In genomic region chr10:45871028-45871427, GRCm38 (mm10) we compare ENCODE assay signal across 18 mouse cellular contexts.
A peak's percentile ranks its signal among the peaks of the same experiment; 100 is the strongest.
DNase-seq lines count a peak whose midpoint lies in the region; ATAC-seq and TF ChIP-seq lines count a peak whose summit lies in the region.
"Had no signal": no experiment of that assay in that cellular context is flagged by ENCODE, and none has a peak within 500 bp of the region (broad histone marks: within the 10 kb centered on the region; RNA-seq: fewer than 3 reads in every experiment).

No protein-coding gene starts in this region.

- 81% methylated on average over 4 of the region's 4 CpGs for WGBS in kidney, embryonic 16.5 days
- 8% methylated on average over 4 of the region's 4 CpGs for WGBS in cerebellum, adult 2 months

- no peak overlapping the region for H3K9ac ChIP-seq in kidney, embryonic 16.5 days (replicated peaks; ENCODE audit: low read length)
- H3K9ac ChIP-seq: forebrain, postnatal 0 days; hindbrain, embryonic 12.5 days; liver, embryonic 14.5 days; neural tube, embryonic 12.5 days had no signal

- intact Hi-C loops in left cerebral cortex, postnatal 14 days (cut with DNase I) = no loop called here

- DNase-seq in kidney, adult 11 months = no peak
- DNase-seq in cerebellum, adult 2 months = peak; percentile 64 to 84
- DNase-seq in cerebellum, postnatal 36 days = peak; percentile 55 to 64
- DNase-seq in left cerebral cortex, postnatal 14 days (ENCODE audit: low spot score in 2 of 2) = no peak
- DNase-seq in layer of hippocampus, adult 11-12 months (ENCODE audit: low spot score) = no peak
- DNase-seq: adrenal gland, postnatal 14 days; forebrain, postnatal 0 days; gastrocnemius, postnatal 36 days; kidney, postnatal 25 days; layer of hippocampus, postnatal 36 days; lung, postnatal 10 days had no signal

- no peaks in the 10 kb centered on the region for H3K27me3 ChIP-seq in kidney, embryonic 16.5 days (ENCODE audit: insufficient read depth, low read length)
- H3K27me3 ChIP-seq in cerebellum, adult 2 months (ENCODE audit: control insufficient read depth, insufficient read depth, low read length) = no peaks in the 10 kb centered on the region
- H3K27me3 ChIP-seq: hindbrain, embryonic 12.5 days; neural tube, embryonic 12.5 days had no signal

- H3K36me3 ChIP-seq in kidney, embryonic 16.5 days (ENCODE audit: insufficient read depth, low read length) = no peaks in the 10 kb centered on the region
- H3K36me3 ChIP-seq: embryonic facial prominence, embryonic 10.5 days; hindbrain, embryonic 12.5 days; neural tube, embryonic 12.5 days had no signal

- no peak for TF ChIP-seq CTCF in cerebellum, adult 2 months (IDR thresholded peaks at IDR 0.05; ENCODE audit: borderline replicate concordance, insufficient read depth, low read depth, low read length)

- no peak for TF ChIP-seq POLR2A in cerebellum, adult 2 months (IDR thresholded peaks at IDR 0.05; ENCODE audit: borderline replicate concordance, insufficient read depth, low read length)

- no peak for ATAC-seq in kidney, embryonic 16.5 days (ENCODE audit: low FRiP score, low TSS enrichment)
- ATAC-seq in erythroblast, adult 5-6 weeks (replicated peaks; ENCODE audit: low FRiP score, poor library complexity, severe bottlenecking) = no peak
- ATAC-seq: forebrain, postnatal 0 days; intestine, postnatal 0 days had no signal

- 0 out of 2 replicates have a peak, but pooled peaks cover 3% of the 10 kb centered on the region for H3K4me1 ChIP-seq in kidney, embryonic 16.5 days (ENCODE audit: insufficient read depth, low read length)
- peaks cover 10% of the 10 kb centered on the region; the same call in 1 of the 2 replicates for H3K4me1 ChIP-seq in cerebellum, adult 2 months (ENCODE audit: control insufficient read depth, insufficient read depth, low read length)
- H3K4me1 ChIP-seq: hindbrain, embryonic 12.5 days; neural tube, embryonic 12.5 days had no signal

- H3K4me3 ChIP-seq in kidney, embryonic 16.5 days (ENCODE audit: low read length) = no peak overlapping the region
- no peak overlapping the region for H3K4me3 ChIP-seq in cerebellum, adult 2 months (replicated peaks; ENCODE audit: insufficient read depth, low read depth, low read length)
- H3K4me3 ChIP-seq: embryonic facial prominence, embryonic 10.5 days; hindbrain, embryonic 12.5 days; neural tube, embryonic 12.5 days had no signal

- H3K27ac ChIP-seq in kidney, embryonic 16.5 days (ENCODE audit: low read length) = peak overlapping the region; percentile 37; the same call in 1 of the 2 replicates
- H3K27ac ChIP-seq in cerebellum, adult 2 months (ENCODE audit: insufficient read depth, low read length) = no peak overlapping the region; the same call in 1 of the 2 replicates
- H3K27ac ChIP-seq: embryonic facial prominence, embryonic 10.5 days; hindbrain, embryonic 12.5 days; liver, embryonic 14.5 days; neural tube, embryonic 12.5 days had no signal

- H3K4me2 ChIP-seq in kidney, embryonic 16.5 days (replicated peaks; ENCODE audit: low read depth, low read length) = no peak overlapping the region
- H3K4me2 ChIP-seq: hindbrain, embryonic 12.5 days; neural tube, embryonic 12.5 days had no signal

- H3K9me3 ChIP-seq in kidney, embryonic 16.5 days (ENCODE audit: low read length) = no peaks in the 10 kb centered on the region
- H3K9me3 ChIP-seq: hindbrain, embryonic 12.5 days; neural tube, embryonic 12.5 days had no signal

Comparison
In these comparisons a context has a peak if more than half of its experiments do, and no peak if none do; other contexts are left out.
1. DNase-seq: peak in cerebellum, adult 2 months (2 of 2) and cerebellum, postnatal 36 days (2 of 2); none in kidney, adult 11 months (single experiment), left cerebral cortex, postnatal 14 days (0 of 2) and layer of hippocampus, adult 11-12 months (single experiment).